Comparison of ENCODE assay signal across 20 mouse cellular contexts in genomic region chr1:67464203-67464602, GRCm38 (mm10).
DNase-seq lines count a peak whose midpoint lies in the region; ATAC-seq and TF ChIP-seq lines count a peak whose summit lies in the region.
"Had no signal": no experiment of that assay in that cellular context is flagged by ENCODE, and none has a peak within 500 bp of the region (broad histone marks: within the 10 kb centered on the region; RNA-seq: fewer than 3 reads in every experiment).

No protein-coding gene starts in this region.

- H3K27me3 ChIP-seq in midbrain, embryonic 14.5 days (ENCODE audit: control insufficient read depth, insufficient read depth, low read length) = no peaks in the 10 kb centered on the region
- H3K27me3 ChIP-seq in midbrain, embryonic 11.5 days (ENCODE audit: control insufficient read depth, insufficient read depth, low read length) = no peaks in the 10 kb centered on the region
- H3K27me3 ChIP-seq in neural tube, embryonic 12.5 days (replicated peaks) = no peaks in the 10 kb centered on the region
- no peaks in the 10 kb centered on the region for H3K27me3 ChIP-seq in neural tube, embryonic 15.5 days (replicated peaks)
- no peaks in the 10 kb centered on the region; the same call in 1 of the 2 replicates for H3K27me3 ChIP-seq in kidney, adult 2 months (replicated peaks; ENCODE audit: control insufficient read depth, insufficient read depth, low read length)
- H3K27me3 ChIP-seq: embryonic facial prominence, embryonic 12.5 days; forebrain, embryonic 12.5 days; forebrain, embryonic 15.5 days had no signal

- H3K4me1 ChIP-seq in midbrain, embryonic 14.5 days (ENCODE audit: control insufficient read depth, insufficient read depth, low read length) = no peaks in the 10 kb centered on the region
- no peaks in the 10 kb centered on the region for H3K4me1 ChIP-seq in midbrain, embryonic 11.5 days (ENCODE audit: control insufficient read depth, insufficient read depth, low read length)
- H3K4me1 ChIP-seq in neural tube, embryonic 12.5 days = no peaks in the 10 kb centered on the region
- no peaks in the 10 kb centered on the region; the same call in 1 of the 2 replicates for H3K4me1 ChIP-seq in neural tube, embryonic 15.5 days
- no peaks in the 10 kb centered on the region for H3K4me1 ChIP-seq in kidney, adult 2 months (ENCODE audit: control insufficient read depth, insufficient read depth, low read length)
- H3K4me1 ChIP-seq: embryonic facial prominence, embryonic 12.5 days had no signal

- TF ChIP-seq CTCF in brain, embryonic 14.5 days (IDR thresholded peaks at IDR 0.05; ENCODE audit: borderline replicate concordance, extremely low read depth, insufficient read depth, insufficient read length) = no peak
- no peak for TF ChIP-seq CTCF in kidney, adult 2 months (conservative IDR thresholded peaks at IDR 0.05; ENCODE audit: insufficient read depth, insufficient read length, low read depth, low read length)

- DNase-seq in midbrain, embryonic 14.5 days = peak; percentile 6
- no peak for DNase-seq in midbrain, embryonic 11.5 days (ENCODE audit: low spot score, missing footprints)
- DNase-seq in brain, embryonic 14.5 days (ENCODE audit: low read depth) = peak; percentile 61
- DNase-seq in forelimb bud, embryonic 11.5 days (ENCODE audit: low read depth, low spot score) = peak; percentile 12
- no peak for DNase-seq in kidney, adult 2 months
- DNase-seq: adrenal gland, adult 2 months; adrenal gland, postnatal 10 days; adrenal gland, postnatal 25 days; cerebellum, adult 11-12 months; cerebellum, adult 2 months; cerebellum, adult 9-10 months; cerebellum, postnatal 10 days; cerebellum, postnatal 25 days; forebrain, postnatal 0 days had no signal

- no peak for ATAC-seq in midbrain, embryonic 14.5 days (ENCODE audit: low FRiP score, low TSS enrichment)
- ATAC-seq in midbrain, embryonic 11.5 days (ENCODE audit: low FRiP score) = no peak
- 0 out of 2 replicates have a peak, but pooled peaks have one; percentile 53 for ATAC-seq in neural tube, embryonic 12.5 days (ENCODE audit: low FRiP score, low read depth)
- ATAC-seq in neural tube, embryonic 15.5 days (ENCODE audit: low FRiP score) = no peak; the same call in 1 of the 2 replicates
- ATAC-seq: forebrain, embryonic 15.5 days; forebrain, postnatal 0 days had no signal

- no peak overlapping the region for H3K4me3 ChIP-seq in midbrain, embryonic 14.5 days (replicated peaks; ENCODE audit: low read depth, low read length)
- no peak overlapping the region for H3K4me3 ChIP-seq in midbrain, embryonic 11.5 days (ENCODE audit: low read depth, low read length)
- no peak overlapping the region for H3K4me3 ChIP-seq in neural tube, embryonic 12.5 days
- no peak overlapping the region for H3K4me3 ChIP-seq in neural tube, embryonic 15.5 days (replicated peaks)
- no peak overlapping the region for H3K4me3 ChIP-seq in kidney, adult 2 months (ENCODE audit: insufficient read depth, low read depth, low read length)
- H3K4me3 ChIP-seq: embryonic facial prominence, embryonic 10.5 days; embryonic facial prominence, embryonic 12.5 days; forebrain, embryonic 12.5 days; forebrain, embryonic 15.5 days had no signal

- no peak overlapping the region for H3K4me2 ChIP-seq in midbrain, embryonic 14.5 days (ENCODE audit: low read length)
- no peak overlapping the region for H3K4me2 ChIP-seq in midbrain, embryonic 11.5 days
- H3K4me2 ChIP-seq in neural tube, embryonic 12.5 days (replicated peaks) = no peak overlapping the region
- H3K4me2 ChIP-seq in neural tube, embryonic 15.5 days = no peak overlapping the region
- H3K4me2 ChIP-seq: embryonic facial prominence, embryonic 12.5 days; forebrain, embryonic 12.5 days; forebrain, embryonic 15.5 days had no signal

- H3K9me3 ChIP-seq in midbrain, embryonic 14.5 days (ENCODE audit: control insufficient read depth, low read length) = no peaks in the 10 kb centered on the region
- H3K9me3 ChIP-seq in midbrain, embryonic 11.5 days (ENCODE audit: control insufficient read depth, low read length) = no peaks in the 10 kb centered on the region
- H3K9me3 ChIP-seq in neural tube, embryonic 12.5 days = no peaks in the 10 kb centered on the region
- H3K9me3 ChIP-seq in neural tube, embryonic 15.5 days (replicated peaks) = no peaks in the 10 kb centered on the region
- H3K9me3 ChIP-seq: embryonic facial prominence, embryonic 10.5 days; embryonic facial prominence, embryonic 12.5 days; forebrain, embryonic 12.5 days; forebrain, embryonic 15.5 days had no signal

- WGBS in midbrain, embryonic 14.5 days = 47% methylated on average over 2 of the region's 2 CpGs
- WGBS in midbrain, embryonic 11.5 days = 73% methylated on average over 2 of the region's 2 CpGs
- WGBS in neural tube, embryonic 12.5 days = 36% methylated on average over 2 of the region's 2 CpGs
- WGBS in neural tube, embryonic 15.5 days = 11% methylated on average over 2 of the region's 2 CpGs
- 44% methylated on average over 2 of the region's 2 CpGs for WGBS in kidney, adult 2 months

- no peaks in the 10 kb centered on the region for H3K36me3 ChIP-seq in midbrain, embryonic 14.5 days (ENCODE audit: control insufficient read depth, insufficient read depth, low read length)
- no peaks in the 10 kb centered on the region for H3K36me3 ChIP-seq in midbrain, embryonic 11.5 days (ENCODE audit: control insufficient read depth, insufficient read depth, low read length)
- no peaks in the 10 kb centered on the region for H3K36me3 ChIP-seq in neural tube, embryonic 12.5 days
- no peaks in the 10 kb centered on the region for H3K36me3 ChIP-seq in neural tube, embryonic 15.5 days
- no peaks in the 10 kb centered on the region for H3K36me3 ChIP-seq in kidney, adult 2 months (ENCODE audit: control insufficient read depth, insufficient read depth, low read length)
- H3K36me3 ChIP-seq: embryonic facial prominence, embryonic 10.5 days; embryonic facial prominence, embryonic 12.5 days; forebrain, embryonic 12.5 days; forebrain, embryonic 15.5 days had no signal

- H3K9ac ChIP-seq in midbrain, embryonic 14.5 days (replicated peaks; ENCODE audit: low read length) = no peak overlapping the region
- H3K9ac ChIP-seq in midbrain, embryonic 11.5 days (ENCODE audit: low read length) = no peak overlapping the region
- no peak overlapping the region for H3K9ac ChIP-seq in neural tube, embryonic 12.5 days
- no peak overlapping the region for H3K9ac ChIP-seq in neural tube, embryonic 15.5 days (replicated peaks)
- H3K9ac ChIP-seq: embryonic facial prominence, embryonic 12.5 days; forebrain, embryonic 12.5 days; forebrain, embryonic 15.5 days; forebrain, postnatal 0 days had no signal

- TF ChIP-seq POLR2A in brain, embryonic 14.5 days (IDR thresholded peaks at IDR 0.05; ENCODE audit: borderline replicate concordance, extremely low read depth, insufficient read depth, insufficient read length, poor library complexity, severe bottlenecking) = no peak
- no peak for TF ChIP-seq POLR2A in kidney, adult 2 months (IDR thresholded peaks at IDR 0.05; ENCODE audit: low read depth, low read length)

- no peak overlapping the region for H3K27ac ChIP-seq in midbrain, embryonic 14.5 days (replicated peaks; ENCODE audit: low read depth, low read length)
- H3K27ac ChIP-seq in midbrain, embryonic 11.5 days (ENCODE audit: low read depth, low read length) = no peak overlapping the region
- H3K27ac ChIP-seq in neural tube, embryonic 12.5 days = no peak overlapping the region
- no peak overlapping the region for H3K27ac ChIP-seq in neural tube, embryonic 15.5 days (replicated peaks)
- H3K27ac ChIP-seq in kidney, adult 2 months (ENCODE audit: insufficient read depth, low read depth, low read length) = no peak overlapping the region
- H3K27ac ChIP-seq: embryonic facial prominence, embryonic 10.5 days; embryonic facial prominence, embryonic 12.5 days; forebrain, embryonic 12.5 days; forebrain, embryonic 15.5 days had no signal

Comparison
In these comparisons a context has a peak if more than half of its experiments do, and no peak if none do; other contexts are left out.
1. DNase-seq: peak in midbrain, embryonic 14.5 days (single experiment), brain, embryonic 14.5 days (single experiment) and forelimb bud, embryonic 11.5 days (single experiment); none in midbrain, embryonic 11.5 days (single experiment) and kidney, adult 2 months (single experiment).